Mouse (Mus musculus) testis, adult 2 months (tissue): Measurements from ENCODE around the gene Fbxo42. TPM values are rescaled to one million over a fixed set of nuclear protein-coding genes. Genes with fewer than 3 reads are reported as not detected.
A peak's percentile ranks its signal among the peaks of the same experiment; 100 is the strongest.

Source experiments
- H3K27ac ChIP-seq: fragments of 200-500 bp; 2 replicates; pipeline ENCODE4 v1.5.1; 2012; ENCODE audit warnings: low read depth, low read length; ENCODE audit not compliant: control insufficient read depth, insufficient read depth
- H3K27me3 ChIP-seq: fragments of 200-500 bp; 2 replicates; pipeline ENCODE4 v1.6.1; 2012; ENCODE audit warnings: mild to moderate bottlenecking, low read length, moderate library complexity; ENCODE audit not compliant: control insufficient read depth, insufficient read depth
- H3K36me3 ChIP-seq: fragments of 200-500 bp; 2 replicates; pipeline ENCODE4 v1.6.1; 2012; ENCODE audit warnings: mild to moderate bottlenecking, low read length; ENCODE audit not compliant: control insufficient read depth, insufficient read depth
- H3K4me1 ChIP-seq: fragments of 200-500 bp; 2 replicates; pipeline ENCODE4 v1.6.1; 2012; ENCODE audit warnings: low read length; ENCODE audit not compliant: control insufficient read depth, insufficient read depth
- H3K4me3 ChIP-seq: fragments of 200-500 bp; 2 replicates; pipeline ENCODE4 v1.5.1; 2012; ENCODE audit warnings: low read depth, mild to moderate bottlenecking, low read length, moderate library complexity, mixed read lengths; ENCODE audit not compliant: control insufficient read depth
- CTCF ChIP-seq: fragments of 200-500 bp; IDR thresholded peaks from 2 replicates; pipeline ENCODE4 v1.5.1; 2012; ENCODE audit warnings: low read depth, mild to moderate bottlenecking, inconsistent platforms, low read length, moderate library complexity; ENCODE audit not compliant: control insufficient read depth, insufficient read depth, insufficient replicate concordance
- POLR2A ChIP-seq: fragments of 200-500 bp; IDR thresholded peaks from 2 replicates; pipeline ENCODE4 v1.6.1; 2012; ENCODE audit warnings: low read depth, mild to moderate bottlenecking, inconsistent platforms, low read length, moderate library complexity; ENCODE audit not compliant: control insufficient read depth
- polyA plus RNA-seq: library from polyadenylated mRNA; depleted of rRNA; stranded (reverse); fragments of >200 nt; gene quantifications from 2 replicates; pipeline ENCODE4 v1.2.3, GENCODE M21; 2012

Gene Fbxo42
- polyA plus RNA-seq, 1 experiment: 10.7 TPM

DNA sequence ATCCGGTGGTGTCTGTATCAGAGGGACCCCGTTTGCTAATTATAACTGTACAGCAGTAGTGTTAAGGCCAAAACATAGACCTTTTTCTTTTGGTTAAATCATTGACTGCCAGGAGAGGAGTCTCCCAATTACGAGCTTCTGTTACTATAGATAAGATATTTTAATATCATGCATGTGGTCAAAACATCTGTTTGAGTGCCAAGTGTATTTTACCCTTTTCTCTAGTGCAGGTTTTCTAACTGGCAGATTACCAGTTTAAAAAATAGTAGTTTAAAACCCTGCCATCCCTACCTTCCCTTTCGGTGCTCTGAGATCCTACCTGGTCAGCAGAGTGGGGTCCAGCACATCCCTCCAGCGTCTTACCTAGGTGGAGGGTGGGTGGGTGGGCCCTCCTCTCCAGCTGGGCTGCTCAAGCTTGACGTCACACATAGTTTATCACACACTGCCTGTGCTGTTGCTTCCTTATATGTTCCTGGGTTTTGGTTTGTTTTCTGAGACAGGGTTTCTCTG, 14.0 kb downstream of the Fbxo42 start:
- H3K27ac ChIP-seq: no peak overlapping the region
- no peak overlapping the region for H3K4me3 ChIP-seq
- TF ChIP-seq POLR2A: no peak
- no peak for TF ChIP-seq CTCF
- H3K4me1 ChIP-seq: 0 out of 2 replicates have a peak, but pooled peaks cover 2% of the 10 kb centered on the region
- H3K36me3 ChIP-seq: no peaks in the 10 kb centered on the region
- no peaks in the 10 kb centered on the region for H3K27me3 ChIP-seq

DNA sequence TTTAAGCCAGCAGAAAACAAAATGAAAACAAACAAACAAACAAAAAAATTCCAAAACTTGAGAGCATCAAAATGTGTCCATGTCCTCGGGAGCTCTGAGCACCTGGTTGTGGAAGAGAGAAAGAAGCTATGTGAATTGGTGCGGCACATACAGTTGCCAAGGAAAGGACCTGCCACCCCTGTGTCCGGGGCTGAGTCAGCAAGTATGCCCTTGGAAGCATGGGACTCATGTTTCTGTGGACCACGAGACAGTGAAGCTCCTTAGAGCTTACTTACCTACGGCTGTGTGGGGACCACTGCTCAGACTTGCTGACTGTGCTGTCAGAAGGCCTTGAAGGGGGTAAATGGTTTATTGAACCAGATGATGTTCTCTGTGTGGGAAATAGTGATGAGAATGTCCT, 16.0 kb downstream of the Fbxo42 start:
- TF ChIP-seq CTCF (no peak), POLR2A (no peak)
- no peak overlapping the region for H3K4me3 ChIP-seq
- no peaks in the 10 kb centered on the region for H3K27me3 ChIP-seq
- H3K27ac ChIP-seq: no peak overlapping the region
- no peaks in the 10 kb centered on the region for H3K36me3 ChIP-seq
- no peaks in the 10 kb centered on the region for H3K4me1 ChIP-seq

DNA sequence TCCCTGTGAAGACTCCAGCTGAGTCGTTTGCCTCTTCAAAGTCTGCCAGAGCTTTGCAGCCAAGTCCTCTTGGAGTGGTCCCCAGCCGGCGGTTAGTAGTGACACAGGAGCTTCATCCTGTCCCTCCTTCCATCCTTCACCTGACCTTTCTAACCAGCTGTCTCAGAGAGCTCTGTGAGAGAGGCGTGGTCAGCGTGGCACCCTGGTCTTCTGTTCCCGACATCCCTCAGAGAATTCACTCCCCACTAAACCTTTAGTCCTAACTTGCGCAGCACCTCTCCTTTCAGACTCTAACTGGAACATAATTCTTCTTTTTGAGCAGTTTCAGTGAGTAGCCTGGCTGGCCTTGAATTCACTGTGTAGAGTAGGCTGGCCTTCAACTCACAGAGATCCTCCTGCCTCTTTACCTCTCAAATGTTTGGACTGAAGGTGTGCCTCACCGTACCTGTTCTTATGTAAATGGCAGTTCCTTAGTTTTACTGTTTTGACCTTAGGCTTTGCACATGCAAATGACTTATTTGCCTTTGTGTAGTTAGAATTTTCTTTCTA, 18.1 kb downstream of the Fbxo42 start:
- Histone ChIP-seq H3K4me1 (no peaks in the 10 kb centered on the region), H3K27me3 (no peaks in the 10 kb centered on the region), H3K27ac (no peak overlapping the region)

DNA sequence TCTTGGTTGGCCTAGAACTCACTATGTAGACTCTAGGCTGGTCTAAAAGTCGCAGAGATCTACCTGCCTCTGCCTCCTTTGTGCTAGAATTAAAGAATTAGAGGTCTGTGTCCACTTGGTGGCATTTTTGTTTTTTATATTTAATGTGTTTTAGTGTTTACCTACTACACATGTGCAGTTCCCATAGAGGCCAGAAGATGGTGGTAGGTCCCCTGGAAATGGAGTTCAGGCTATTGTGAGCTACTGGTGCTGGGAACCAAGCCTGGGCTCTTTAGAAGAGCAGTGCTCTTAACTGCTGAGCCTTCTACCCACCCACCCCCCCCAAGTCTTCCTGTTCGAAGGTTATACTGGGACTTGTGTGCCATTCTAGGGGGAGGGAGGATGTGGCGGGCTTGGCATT, 19.4 kb downstream of the Fbxo42 start:
- H3K4me1 ChIP-seq: no peaks in the 10 kb centered on the region
- no peaks in the 10 kb centered on the region; the same call in 1 of the 2 replicates for H3K36me3 ChIP-seq
- TF ChIP-seq POLR2A (no peak), CTCF (no peak)
- no peak overlapping the region for H3K4me3 ChIP-seq
- no peaks in the 10 kb centered on the region for H3K27me3 ChIP-seq
- H3K27ac ChIP-seq: no peak overlapping the region

More for the DNA sequence above, 18.1 kb downstream of the Fbxo42 start:
- H3K4me3 ChIP-seq: no peak overlapping the region
- H3K36me3 ChIP-seq: no peaks in the 10 kb centered on the region
- TF ChIP-seq POLR2A (no peak), CTCF (no peak)

DNA sequence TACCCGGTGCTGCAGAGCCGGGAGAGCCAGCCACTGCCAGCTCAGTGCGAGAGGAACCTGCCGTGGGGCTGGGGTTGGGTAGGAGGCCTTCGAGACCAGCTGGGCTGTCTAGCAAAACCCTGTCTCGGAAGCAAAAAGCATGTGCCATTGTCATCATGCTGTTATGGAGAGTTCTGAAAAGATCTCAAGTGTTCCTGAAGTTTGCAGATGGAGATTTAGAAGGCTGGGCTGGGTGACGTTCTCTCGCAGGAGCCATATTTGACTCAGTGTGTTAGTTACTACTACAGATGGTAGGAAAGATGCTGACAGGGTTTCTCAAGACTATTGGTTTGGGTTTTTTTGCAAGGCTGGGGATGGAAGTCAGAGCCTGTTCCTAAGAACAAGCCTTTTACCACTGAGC, 24.4 kb downstream of the Fbxo42 start:
- TF ChIP-seq POLR2A: no peak
- TF ChIP-seq CTCF: no peak
- Histone ChIP-seq H3K4me1 (peaks cover 2% of the 10 kb centered on the region; the same call in 1 of the 2 replicates), H3K27me3 (no peaks in the 10 kb centered on the region), H3K4me3 (no peak overlapping the region), H3K27ac (no peak overlapping the region), H3K36me3 (no peaks in the 10 kb centered on the region; the same call in 1 of the 2 replicates)

DNA sequence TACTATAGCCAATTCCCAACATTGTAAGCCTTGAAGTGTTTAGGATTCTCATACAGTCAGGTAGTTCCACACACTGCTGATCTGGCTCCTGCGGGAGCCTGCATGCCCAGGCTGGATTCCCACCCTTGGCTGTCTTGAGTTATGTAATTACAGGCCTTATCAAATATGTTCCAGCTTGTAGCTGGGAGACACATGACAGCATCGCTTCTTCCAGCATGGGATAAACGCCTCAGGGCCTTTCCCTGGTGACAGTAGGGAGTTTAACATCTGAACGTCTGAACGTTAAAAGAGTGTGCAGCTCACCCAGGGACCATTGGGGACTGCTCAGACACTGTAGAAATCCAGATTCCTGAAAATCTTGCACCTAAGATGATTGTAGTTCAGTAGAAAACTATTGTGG, 28.1 kb downstream of the Fbxo42 start:
- Histone ChIP-seq H3K27ac (peak overlapping the region; percentile 51), H3K36me3 (no peaks in the 10 kb centered on the region; the same call in 1 of the 2 replicates), H3K27me3 (no peaks in the 10 kb centered on the region), H3K4me3 (no peak overlapping the region), H3K4me1 (peaks cover 2% of the 10 kb centered on the region; the same call in 1 of the 2 replicates)
- TF ChIP-seq POLR2A: no peak

DNA sequence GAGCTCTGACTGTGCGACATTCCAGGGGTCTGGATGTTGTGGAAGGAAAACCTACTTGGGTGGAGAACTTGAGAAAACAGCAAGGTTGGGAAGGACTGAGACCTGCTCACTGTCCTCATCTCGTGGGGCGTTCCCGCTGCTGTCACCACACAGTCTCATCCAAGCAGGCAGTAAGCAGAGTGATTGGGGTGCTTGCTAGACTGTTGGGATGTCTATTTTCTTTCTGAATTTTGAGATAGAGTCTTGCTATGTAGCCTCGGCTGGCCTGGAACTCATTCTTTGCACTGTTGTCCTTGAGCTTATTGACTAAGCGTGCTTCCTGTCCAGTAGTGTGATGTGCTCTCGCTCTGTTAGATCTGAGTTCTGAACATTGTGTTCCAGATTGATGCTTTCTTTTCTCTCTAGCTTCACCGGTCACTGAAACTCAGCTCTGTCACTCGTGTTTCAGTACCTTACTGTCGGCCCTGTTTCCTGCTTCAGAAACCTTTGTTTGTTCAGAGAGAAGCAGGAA, 28.7 kb downstream of the Fbxo42 start:
- peak overlapping the region; percentile 51 for H3K27ac ChIP-seq
- TF ChIP-seq POLR2A (no peak), CTCF (no peak)
- no peaks in the 10 kb centered on the region for H3K27me3 ChIP-seq
- H3K36me3 ChIP-seq: no peaks in the 10 kb centered on the region; the same call in 1 of the 2 replicates
- peaks cover 2% of the 10 kb centered on the region; the same call in 1 of the 2 replicates for H3K4me1 ChIP-seq
- H3K4me3 ChIP-seq: no peak overlapping the region

DNA sequence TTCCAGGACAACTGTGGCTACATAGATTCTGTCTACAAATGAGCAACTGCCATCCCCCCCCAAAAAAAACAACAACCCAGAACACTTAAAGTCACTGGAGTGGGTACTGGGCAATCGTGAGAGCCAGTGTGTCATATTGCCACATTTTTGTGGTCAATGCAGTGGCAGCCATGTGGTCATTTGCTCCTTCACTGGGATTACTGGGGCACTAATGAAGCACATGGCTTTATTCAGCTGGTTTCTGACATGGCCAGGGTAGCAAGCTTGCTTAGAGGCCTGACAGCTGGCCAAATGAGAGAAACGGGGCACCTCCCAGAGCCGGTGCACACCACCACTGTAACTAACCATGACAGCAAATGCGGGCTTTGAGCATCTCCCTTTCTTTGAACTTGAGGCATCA, 30.8 kb downstream of the Fbxo42 start:
- no peaks in the 10 kb centered on the region for H3K27me3 ChIP-seq
- TF ChIP-seq CTCF (no peak), POLR2A (no peak)
- no peak overlapping the region for H3K27ac ChIP-seq
- no peaks in the 10 kb centered on the region; the same call in 1 of the 2 replicates for H3K36me3 ChIP-seq
- H3K4me3 ChIP-seq: no peak overlapping the region
- peaks cover 2% of the 10 kb centered on the region; the same call in 1 of the 2 replicates for H3K4me1 ChIP-seq
